Mouse (Mus musculus) neural tube, embryonic 11.5 days (tissue): ENCODE data around the gene Ryr1. TPM values are rescaled to one million over a fixed set of nuclear protein-coding genes. Genes with fewer than 3 reads are reported as not detected.

Experiments
- ATAC-seq: fragments of 200-750 bp; cut with Nextera tagmentation; 2 replicates; pipeline ENCODE4 v1.8.0; 2017; ENCODE audit warnings: moderate number of reproducible peaks, mild to moderate bottlenecking, moderate TSS enrichment, moderate library complexity; ENCODE audit not compliant: insufficient read depth, low FRiP score, low TSS enrichment
- DNase-seq: peaks from one replicate; pipeline ENCODE4 v3.0.0-alpha.2; 2015; ENCODE audit warnings: low spot score
- H3K27ac ChIP-seq: fragments of 300-500 bp; sonication (generic); 2 replicates; pipeline ENCODE4 v1.5.1; 2014; ENCODE audit warnings: low read depth, mild to moderate bottlenecking, low read length
- H3K27me3 ChIP-seq: fragments of 300-500 bp; sonication (generic); 2 replicates; pipeline ENCODE4 v1.6.1; 2014; ENCODE audit warnings: mild to moderate bottlenecking, low read length, mixed read lengths; ENCODE audit not compliant: control insufficient read depth, insufficient read depth
- H3K36me3 ChIP-seq: fragments of 300-500 bp; sonication (generic); 2 replicates; pipeline ENCODE4 v1.6.1; 2014; ENCODE audit warnings: mild to moderate bottlenecking, low read length, moderate library complexity, mixed read lengths; ENCODE audit not compliant: control insufficient read depth, insufficient read depth
- H3K4me1 ChIP-seq: fragments of 300-500 bp; sonication (generic); 2 replicates; pipeline ENCODE4 v1.6.1; 2014; ENCODE audit warnings: low read length, mixed read lengths; ENCODE audit not compliant: control insufficient read depth, insufficient read depth
- H3K4me2 ChIP-seq: fragments of 300-500 bp; sonication (generic); 2 replicates; pipeline ENCODE4 v1.6.1; 2014; ENCODE audit warnings: low read depth, mild to moderate bottlenecking, moderate library complexity
- H3K4me3 ChIP-seq: fragments of 300-500 bp; sonication (generic); 2 replicates; pipeline ENCODE4 v1.5.1; 2014; ENCODE audit warnings: low read depth, low read length
- H3K9ac ChIP-seq: fragments of 300-500 bp; sonication (generic); 2 replicates; pipeline ENCODE4 v1.6.1; 2014; ENCODE audit warnings: mild to moderate bottlenecking, low read length
- H3K9me3 ChIP-seq: fragments of 300-500 bp; sonication (generic); 2 replicates; pipeline ENCODE4 v1.6.1; 2016; ENCODE audit warnings: low read length; ENCODE audit not compliant: control insufficient read depth
- WGBS: fragments of 180-500 bp; shearing (Covaris S2); extraction: QIAGEN DNeasy Blood & Tissue Kit; methylation state at CpG from one replicate; pipeline ENCODE4 v1.1.7; 2014; 5-methylcytosine and 5-hydroxymethylcytosine counted together
- polyA plus RNA-seq: library from polyadenylated mRNA; unstranded; fragments of >200 nt; fragmentation: Nextera tagmentation; extraction: Ambion mirVana; gene quantifications from 2 replicates; pipeline ENCODE4 v1.2.1, GENCODE M21; 2014

Gene Ryr1
- polyA plus RNA-seq, 1 experiment from 2014 or later, result 2.0 TPM

GRCm38 (mm10) chr7:28965346-28965840 is 159.6 kb downstream of the Ryr1 start:
- 79% methylated on average over 5 of the region's 5 CpGs for WGBS
- no peak overlapping the region for H3K4me3 ChIP-seq
- no peaks in the 10 kb centered on the region for H3K9me3 ChIP-seq
- DNase-seq (no peak), ATAC-seq (no peak)
- H3K4me1 ChIP-seq, result peaks cover 9% of the 10 kb centered on the region
- H3K9ac ChIP-seq, result no peak overlapping the region
- H3K27ac ChIP-seq, result no peak overlapping the region
- no peaks in the 10 kb centered on the region for H3K27me3 ChIP-seq
- H3K36me3 ChIP-seq, result no peaks in the 10 kb centered on the region
- H3K4me2 ChIP-seq, result no peak overlapping the region

GRCm38 (mm10) chr7:28963399-28963923 is 161.5 kb downstream of the Ryr1 start:
- Histone ChIP-seq H3K4me3 (no peak overlapping the region), H3K27me3 (no peaks in the 10 kb centered on the region), H3K4me1 (peaks cover 26% of the 10 kb centered on the region), H3K27ac (no peak overlapping the region), H3K9ac (no peak overlapping the region), H3K36me3 (no peaks in the 10 kb centered on the region), H3K4me2 (no peak overlapping the region), H3K9me3 (no peaks in the 10 kb centered on the region)
- WGBS, result 71% methylated on average over 3 of the region's 3 CpGs
- no peak for DNase-seq
- no peak for ATAC-seq

DNA sequence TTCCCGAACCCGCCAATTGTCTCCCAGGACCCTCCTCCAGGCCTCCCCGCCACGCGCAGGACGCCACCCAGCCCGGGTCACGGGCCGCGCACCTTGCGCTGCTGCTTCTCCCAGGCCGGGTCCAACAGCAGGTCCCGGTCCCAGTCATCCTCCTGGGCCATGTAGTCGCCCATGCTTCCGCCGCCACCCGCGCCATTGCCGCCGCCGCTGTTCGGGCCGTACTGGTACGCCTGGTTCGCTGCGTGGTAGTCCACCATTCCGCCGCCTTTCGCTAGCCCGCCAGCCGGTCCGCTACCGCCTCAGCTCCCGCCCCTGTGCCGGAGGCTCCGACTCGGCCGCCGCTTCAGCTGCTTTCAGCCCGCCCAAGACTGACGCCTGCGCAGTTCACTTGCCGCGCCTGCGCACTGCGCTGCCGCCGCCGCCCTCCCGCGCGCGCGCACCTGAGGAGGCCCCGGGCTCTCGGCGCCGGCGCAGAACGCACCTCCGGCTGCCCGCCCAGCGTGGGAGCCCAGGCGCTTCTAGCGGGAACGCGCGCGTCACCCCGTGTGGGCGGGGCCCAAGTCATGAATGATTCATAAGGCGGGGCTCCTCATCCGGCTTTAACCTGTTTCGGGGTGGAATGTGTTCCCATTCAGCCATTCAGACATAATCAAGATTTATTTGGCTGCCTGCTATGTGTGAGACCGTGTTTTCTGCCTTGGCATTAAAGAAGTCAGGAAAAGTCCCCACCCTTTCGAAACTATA is 162.9 kb downstream of the Ryr1 start, which contains the start of gene Actn4:
Gene Actn4, minus strand, starts transcription at position 414 of the 744 bp plus-strand sequence.
- Histone ChIP-seq H3K9ac (peak within 1 kb of the TSS; percentile 85), H3K4me1 (peaks cover 30% of the 10 kb centered on the region), H3K4me3 (peak within 1 kb of the TSS; percentile 89), H3K27me3 (no peaks in the 10 kb centered on the region), H3K27ac (peak within 1 kb of the TSS; percentile 47), H3K36me3 (no peaks in the 10 kb centered on the region), H3K9me3 (no peaks in the 10 kb centered on the region), H3K4me2 (peak within 1 kb of the TSS; percentile 82)
- WGBS, result under 1% methylated on average over 75 of the region's 76 CpGs
- DNase-seq, result peak; percentile 100
- peak; percentile 86 for ATAC-seq

DNA sequence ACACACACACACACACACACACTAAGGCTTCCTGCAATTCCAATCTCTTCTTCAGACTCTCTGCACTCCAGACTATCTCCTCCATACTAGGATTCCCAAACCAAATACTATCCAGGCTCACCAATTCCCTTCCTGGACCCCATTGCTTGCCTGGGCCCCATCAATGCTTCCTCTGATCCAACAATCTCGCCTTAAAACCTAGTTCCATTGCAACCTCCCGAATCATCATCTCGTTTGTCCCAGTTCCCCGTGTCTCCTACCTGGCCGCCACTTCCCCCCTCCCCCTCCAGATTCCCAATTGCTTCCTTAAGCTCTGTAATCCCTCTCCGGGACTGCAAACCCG is 163.4 kb downstream of the Ryr1 start:
- Histone ChIP-seq H3K27me3 (no peaks in the 10 kb centered on the region), H3K4me1 (peaks cover 31% of the 10 kb centered on the region), H3K36me3 (no peaks in the 10 kb centered on the region), H3K9ac (peak overlapping the region; percentile 85), H3K4me3 (peak overlapping the region; percentile 89), H3K27ac (peak overlapping the region; percentile 47; the same call in 1 of the 2 replicates), H3K4me2 (peak overlapping the region; percentile 82), H3K9me3 (no peaks in the 10 kb centered on the region)
- ATAC-seq (no peak; the same call in 1 of the 2 replicates), DNase-seq (no peak)
- WGBS, result 0% methylated on average over 7 of the region's 7 CpGs

DNA sequence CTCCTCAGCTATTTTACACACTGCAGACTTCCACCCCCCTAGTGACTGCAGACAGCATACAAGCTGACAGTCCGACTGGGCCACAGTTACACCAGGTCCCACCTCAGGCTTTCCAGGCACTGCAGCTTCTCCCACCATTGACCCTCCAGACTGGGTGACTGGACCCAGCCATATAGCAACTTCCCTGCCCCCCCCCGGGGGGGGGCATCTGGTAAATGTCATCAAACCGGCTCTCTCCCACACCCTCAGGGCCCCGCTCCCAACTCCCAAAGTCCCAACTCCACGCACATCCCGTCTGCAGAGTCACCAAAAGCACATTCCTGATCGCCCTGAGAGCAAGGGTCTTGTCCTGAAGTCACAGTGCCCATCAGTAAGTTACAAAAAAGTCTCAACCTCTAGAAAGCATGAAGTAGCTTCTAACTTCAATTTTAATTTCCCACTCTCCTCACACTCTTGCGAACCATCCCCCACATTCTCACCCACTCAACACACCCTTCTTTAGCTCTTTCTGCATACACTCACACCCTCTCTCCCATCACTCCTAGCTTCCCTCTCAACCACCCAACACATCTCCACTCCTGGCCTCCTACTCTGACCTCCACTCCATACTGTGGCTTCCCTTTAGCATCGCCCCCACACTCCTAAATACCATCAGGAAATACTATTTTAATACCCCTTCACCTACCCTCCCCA is 164.5 kb downstream of the Ryr1 start:
- Histone ChIP-seq H3K4me1 (peaks cover 31% of the 10 kb centered on the region), H3K36me3 (no peaks in the 10 kb centered on the region), H3K4me3 (peak overlapping the region; percentile 89), H3K4me2 (peak overlapping the region; percentile 82), H3K9ac (peak overlapping the region; percentile 85), H3K9me3 (no peaks in the 10 kb centered on the region), H3K27me3 (no peaks in the 10 kb centered on the region), H3K27ac (no peak overlapping the region)
- no peak for ATAC-seq
- no peak for DNase-seq
- WGBS, result 32% methylated on average over 9 of the region's 9 CpGs

DNA sequence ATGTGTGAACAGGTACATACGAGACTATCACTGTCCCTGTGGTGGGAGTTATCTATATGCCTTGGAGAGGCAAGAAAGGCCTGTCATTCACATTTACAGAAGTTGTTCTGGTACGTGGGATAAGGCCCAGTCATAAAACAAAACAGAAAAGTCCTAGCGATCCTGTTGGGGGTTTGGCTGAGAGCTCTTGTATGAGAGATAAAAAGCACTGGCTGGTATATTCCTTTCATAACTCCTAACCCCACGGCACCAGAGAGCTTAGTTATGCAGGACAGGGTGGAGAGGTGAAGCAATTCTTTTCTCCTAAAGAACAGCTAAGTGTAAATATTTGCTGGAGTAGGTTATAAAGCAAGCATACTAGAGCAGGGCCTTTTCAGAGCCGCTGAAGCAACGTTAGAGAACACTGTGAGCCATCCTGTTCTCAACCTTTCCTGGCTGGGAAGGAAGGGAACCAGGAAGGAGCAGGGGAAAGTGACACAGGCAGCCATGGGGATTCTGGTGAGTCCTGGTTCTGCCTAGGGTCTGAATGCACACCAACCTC is 165.4 kb downstream of the Ryr1 start:
- H3K4me3 ChIP-seq, result peak overlapping the region; percentile 89; the same call in 1 of the 2 replicates
- DNase-seq (no peak), ATAC-seq (no peak)
- H3K9me3 ChIP-seq, result no peaks in the 10 kb centered on the region
- 55% methylated on average over 6 of the region's 6 CpGs for WGBS
- no peaks in the 10 kb centered on the region for H3K27me3 ChIP-seq
- peak overlapping the region; percentile 82 for H3K4me2 ChIP-seq
- H3K9ac ChIP-seq, result peak overlapping the region; percentile 24; the same call in 1 of the 2 replicates
- no peaks in the 10 kb centered on the region for H3K36me3 ChIP-seq
- no peak overlapping the region for H3K27ac ChIP-seq
- H3K4me1 ChIP-seq, result peaks cover 31% of the 10 kb centered on the region

- 36% methylated on average over 1 of the region's 1 CpGs for WGBS
- Histone ChIP-seq H3K27me3 (no peaks in the 10 kb centered on the region), H3K4me1 (peaks cover 34% of the 10 kb centered on the region), H3K9me3 (no peaks in the 10 kb centered on the region), H3K4me2 (no peak overlapping the region), H3K9ac (no peak overlapping the region), H3K36me3 (no peaks in the 10 kb centered on the region), H3K4me3 (no peak overlapping the region), H3K27ac (no peak overlapping the region)
- DNase-seq (no peak), ATAC-seq (no peak)
Observed at GRCm38 (mm10) chr7:28958770-28959169, 166.2 kb downstream of the Ryr1 start.

DNA sequence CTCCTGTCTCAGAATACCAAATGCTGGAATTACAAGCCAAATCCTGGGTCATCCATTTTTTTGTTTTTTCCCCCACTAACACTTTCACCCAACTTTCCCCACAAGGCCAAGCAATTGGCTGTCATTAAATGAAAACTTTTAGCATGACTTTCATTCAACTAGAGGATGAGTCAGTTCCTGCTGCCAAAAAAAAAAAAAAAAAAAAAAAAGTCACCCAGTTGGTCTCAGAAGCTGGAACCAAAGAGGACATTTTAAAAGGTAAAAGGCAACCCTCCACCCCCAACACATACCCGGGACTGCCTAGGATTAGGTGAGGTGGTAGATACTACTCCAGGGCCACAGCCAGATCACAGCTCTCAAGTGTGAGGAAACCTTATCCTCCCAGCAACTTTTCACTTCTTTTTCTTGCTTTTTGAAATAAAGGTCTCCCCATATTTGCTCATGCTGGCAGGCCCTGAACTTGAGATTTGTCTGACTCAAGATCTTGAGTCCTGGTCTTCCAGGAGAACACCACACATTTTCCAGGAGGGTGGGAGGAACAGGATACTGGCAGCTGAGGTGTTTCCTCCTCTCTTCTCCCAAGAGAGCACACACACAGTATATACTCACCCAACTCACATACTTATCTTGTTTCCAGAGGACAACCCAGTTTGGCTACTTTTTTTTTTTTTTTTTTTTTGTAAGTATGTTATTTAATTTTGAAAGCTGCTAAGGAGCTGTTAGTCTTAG is 166.8 kb downstream of the Ryr1 start:
- peaks cover 41% of the 10 kb centered on the region for H3K4me1 ChIP-seq
- H3K4me3 ChIP-seq, result no peak overlapping the region
- 92% methylated on average over 1 of the region's 1 CpGs for WGBS
- ATAC-seq (no peak), DNase-seq (no peak)
- H3K27me3 ChIP-seq, result no peaks in the 10 kb centered on the region
- no peaks in the 10 kb centered on the region for H3K9me3 ChIP-seq
- H3K4me2 ChIP-seq, result no peak overlapping the region
- H3K36me3 ChIP-seq, result no peaks in the 10 kb centered on the region
- H3K27ac ChIP-seq, result no peak overlapping the region
- H3K9ac ChIP-seq, result no peak overlapping the region
